Mouse (Mus musculus) liver, embryonic 14.5 days (tissue): ENCODE data around the gene P3h2.

ENCODE experiments used
- CTCF ChIP-seq: IDR thresholded peaks from 2 replicates; pipeline ENCODE4 v1.5.1; 2016; ENCODE audit warnings: antibody characterized with exemption, low read depth, control low read depth
- EP300 ChIP-seq: IDR thresholded peaks from 2 replicates; pipeline ENCODE4 v1.6.1; 2016; ENCODE audit warnings: antibody characterized with exemption, low read depth

GRCm38 (mm10) chr16:26105115-26105974 lies at the start of gene P3h2:
- TF ChIP-seq CTCF (no peak), EP300 (no peak)
